Mouse (Mus musculus) heart, embryonic 12.5 days (tissue): ENCODE measurements around the gene Rps15. TPM values are rescaled to one million over a fixed set of nuclear protein-coding genes. Genes with fewer than 3 reads are reported as not detected.
A peak's percentile ranks its signal among the peaks of the same experiment; 100 is the strongest.

Experiments used
- ATAC-seq: fragments of 200-750 bp; cut with Nextera tagmentation; 2 replicates; pipeline ENCODE4 v1.8.0; 2017; ENCODE audit warnings: moderate TSS enrichment, moderate library complexity; ENCODE audit not compliant: insufficient number of reproducible peaks, low FRiP score
- H3K27ac ChIP-seq: fragments of 300-500 bp; sonication (generic); 2 replicates; pipeline ENCODE4 v1.5.1; 2016; ENCODE audit warnings: mild to moderate bottlenecking, moderate library complexity; ENCODE audit not compliant: poor library complexity, severe bottlenecking
- H3K27me3 ChIP-seq: fragments of 300-500 bp; sonication (generic); replicated peaks from 2 replicates; pipeline ENCODE4 v1.6.1; 2016; ENCODE audit warnings: mild to moderate bottlenecking, moderate library complexity
- H3K36me3 ChIP-seq: fragments of 300-500 bp; sonication (generic); 2 replicates; pipeline ENCODE4 v1.6.1; 2016; ENCODE audit warnings: mild to moderate bottlenecking, moderate library complexity
- H3K4me1 ChIP-seq: fragments of 300-500 bp; sonication (generic); replicated peaks from 2 replicates; pipeline ENCODE4 v1.6.1; 2016; ENCODE audit warnings: mild to moderate bottlenecking
- H3K4me2 ChIP-seq: fragments of 300-500 bp; sonication (generic); 2 replicates; pipeline ENCODE4 v1.6.1; 2016; ENCODE audit warnings: mild to moderate bottlenecking, moderate library complexity
- H3K4me3 ChIP-seq: fragments of 300-500 bp; sonication (generic); 2 replicates; pipeline ENCODE4 v1.5.1; 2016; ENCODE audit warnings: mild to moderate bottlenecking
- H3K9ac ChIP-seq: fragments of 300-500 bp; sonication (generic); 2 replicates; pipeline ENCODE4 v1.6.1; 2016; ENCODE audit warnings: mild to moderate bottlenecking, moderate library complexity
- H3K9me3 ChIP-seq: fragments of 300-500 bp; sonication (generic); replicated peaks from 2 replicates; pipeline ENCODE4 v1.6.1; 2016; ENCODE audit warnings: mild to moderate bottlenecking, moderate library complexity
- WGBS: fragments of 180-500 bp; shearing (Covaris S2); methylation state at CpG from one replicate; pipeline ENCODE4 v1.1.7; 2016; 5-methylcytosine and 5-hydroxymethylcytosine counted together
- polyA plus RNA-seq: library from polyadenylated mRNA; unstranded; fragments of >200 nt; fragmentation: Nextera tagmentation; extraction: Ambion mirVana; gene quantifications from 2 replicates; pipeline ENCODE4 v1.2.1, GENCODE M21; 2016

Rps15 gene
- polyA plus RNA-seq, 1 experiment from 2014 or later: 591 TPM

GRCm38 (mm10) chr10:80320340-80320760 is 28.1 kb downstream of the Rps15 start, which contains the start of gene 2310011J03Rik:
TSS of gene 2310011J03Rik (minus strand) at chr10:80320537.
- ATAC-seq: peak; percentile 46; the same call in 1 of the 2 replicates
- peaks cover 49% of the 10 kb centered on the region for H3K4me1 ChIP-seq
- peak within 1 kb of the TSS; percentile 89 for H3K9ac ChIP-seq

GRCm38 (mm10) chr10:80321014-80321669 is 28.9 kb downstream of the Rps15 start:
- peaks cover 44% of the 10 kb centered on the region for H3K27me3 ChIP-seq
- peaks cover 17% of the 10 kb centered on the region for H3K36me3 ChIP-seq
- 71% methylated on average over 6 of the region's 6 CpGs for WGBS
- H3K27ac ChIP-seq: no peak overlapping the region
- no peak overlapping the region for H3K4me3 ChIP-seq
- H3K4me2 ChIP-seq: no peak overlapping the region
- H3K9me3 ChIP-seq: no peaks in the 10 kb centered on the region
- no peak for ATAC-seq
- H3K4me1 ChIP-seq: peaks cover 41% of the 10 kb centered on the region
- H3K9ac ChIP-seq: no peak overlapping the region

More at GRCm38 (mm10) chr10:80320340-80320760, 28.1 kb downstream of the Rps15 start, which contains the start of gene 2310011J03Rik:
- Histone ChIP-seq H3K4me3 (peak within 1 kb of the TSS; percentile 87), H3K4me2 (peak within 1 kb of the TSS; percentile 90), H3K9me3 (no peaks in the 10 kb centered on the region), H3K27ac (peak within 1 kb of the TSS; percentile 63), H3K36me3 (peaks cover 17% of the 10 kb centered on the region), H3K27me3 (peaks cover 44% of the 10 kb centered on the region)
- WGBS: under 1% methylated on average over 34 of the region's 34 CpGs

GRCm38 (mm10) chr10:80321670-80322581 is 29.7 kb downstream of the Rps15 start:
- Histone ChIP-seq H3K4me1 (peaks cover 34% of the 10 kb centered on the region), H3K9ac (no peak overlapping the region)

GRCm38 (mm10) chr10:80322811-80323211 is 30.6 kb downstream of the Rps15 start:
- Histone ChIP-seq H3K4me1 (peaks cover 26% of the 10 kb centered on the region), H3K36me3 (peaks cover 11% of the 10 kb centered on the region), H3K4me3 (peak overlapping the region; percentile 65), H3K4me2 (peak overlapping the region; percentile 96), H3K9me3 (no peaks in the 10 kb centered on the region), H3K27ac (no peak overlapping the region), H3K9ac (peak overlapping the region; percentile 72), H3K27me3 (peaks cover 31% of the 10 kb centered on the region)
- 0 out of 2 replicates have a peak, but pooled peaks have one; percentile 9 for ATAC-seq
- 5% methylated on average over 28 of the region's 28 CpGs for WGBS

More at GRCm38 (mm10) chr10:80321670-80322581, 29.7 kb downstream of the Rps15 start:
- ATAC-seq: no peak
- Histone ChIP-seq H3K27me3 (peaks cover 37% of the 10 kb centered on the region), H3K36me3 (peaks cover 17% of the 10 kb centered on the region), H3K9me3 (no peaks in the 10 kb centered on the region), H3K4me2 (peak overlapping the region; percentile 96; the same call in 1 of the 2 replicates), H3K4me3 (no peak overlapping the region), H3K27ac (no peak overlapping the region)
- WGBS: 89% methylated on average over 21 of the region's 21 CpGs

GRCm38 (mm10) chr10:80323261-80324119 is 31.2 kb downstream of the Rps15 start:
- Histone ChIP-seq H3K4me2 (peak overlapping the region; percentile 96), H3K27me3 (peaks cover 31% of the 10 kb centered on the region), H3K4me3 (peak overlapping the region; percentile 65), H3K4me1 (peaks cover 26% of the 10 kb centered on the region), H3K9ac (peak overlapping the region; percentile 72), H3K36me3 (peaks cover 4% of the 10 kb centered on the region), H3K27ac (no peak overlapping the region), H3K9me3 (no peaks in the 10 kb centered on the region)
- peak; percentile 80 for ATAC-seq
- under 1% methylated on average over 46 of the region's 46 CpGs for WGBS

- peaks cover 24% of the 10 kb centered on the region for H3K4me1 ChIP-seq
- no peak overlapping the region; the same call in 1 of the 2 replicates for H3K9ac ChIP-seq
- H3K4me3 ChIP-seq: peak overlapping the region; percentile 65; the same call in 1 of the 2 replicates
- H3K4me2 ChIP-seq: peak overlapping the region; percentile 96
- no peaks in the 10 kb centered on the region for H3K36me3 ChIP-seq
- 77% methylated on average over 17 of the region's 17 CpGs for WGBS
- no peak for ATAC-seq
- peaks cover 31% of the 10 kb centered on the region for H3K27me3 ChIP-seq
- H3K27ac ChIP-seq: no peak overlapping the region
- no peaks in the 10 kb centered on the region for H3K9me3 ChIP-seq
These were observed 32.1 kb downstream of the Rps15 start for GRCm38 (mm10) chr10:80324120-80325037.

GRCm38 (mm10) chr10:80325045-80325444 is 32.8 kb downstream of the Rps15 start:
- no peaks in the 10 kb centered on the region for H3K36me3 ChIP-seq
- no peak for ATAC-seq
- no peak overlapping the region for H3K4me2 ChIP-seq
- peaks cover 31% of the 10 kb centered on the region for H3K27me3 ChIP-seq
- no peak overlapping the region for H3K27ac ChIP-seq
- no peaks in the 10 kb centered on the region for H3K9me3 ChIP-seq
- 81% methylated on average over 21 of the region's 21 CpGs for WGBS
- no peak overlapping the region for H3K4me3 ChIP-seq
- H3K9ac ChIP-seq: no peak overlapping the region
- H3K4me1 ChIP-seq: peaks cover 21% of the 10 kb centered on the region

- peaks cover 59% of the 10 kb centered on the region for H3K27me3 ChIP-seq
- 3% methylated on average over 36 of the region's 36 CpGs for WGBS
- peak within 1 kb of the TSS; percentile 85 for H3K4me2 ChIP-seq
- ATAC-seq: peak; percentile 96
- H3K4me1 ChIP-seq: peaks cover 15% of the 10 kb centered on the region
- H3K4me3 ChIP-seq: peak within 1 kb of the TSS; percentile 49
- no peaks in the 10 kb centered on the region for H3K9me3 ChIP-seq
- peak within 1 kb of the TSS; percentile 64 for H3K9ac ChIP-seq
- no peak within 1 kb of the TSS for H3K27ac ChIP-seq
- H3K36me3 ChIP-seq: no peaks in the 10 kb centered on the region
These were observed 37.2 kb downstream of the Rps15 start, which contains the start of the genes Pcsk4 and Reep6 for GRCm38 (mm10) chr10:80329273-80330081. TSS of gene Pcsk4 (minus strand) at chr10:80329498. TSS of gene Reep6 (plus strand) at chr10:80329953.

- H3K27me3 ChIP-seq: peaks cover 59% of the 10 kb centered on the region
These were observed 37.8 kb downstream of the Rps15 start for GRCm38 (mm10) chr10:80330084-80330483.

More at GRCm38 (mm10) chr10:80330084-80330483, 37.8 kb downstream of the Rps15 start:
- H3K4me1 ChIP-seq: peaks cover 15% of the 10 kb centered on the region
- no peaks in the 10 kb centered on the region for H3K36me3 ChIP-seq
- H3K4me3 ChIP-seq: peak overlapping the region; percentile 49
- ATAC-seq: no peak
- H3K9me3 ChIP-seq: no peaks in the 10 kb centered on the region
- peak overlapping the region; percentile 64 for H3K9ac ChIP-seq
- H3K27ac ChIP-seq: no peak overlapping the region
- 2% methylated on average over 41 of the region's 41 CpGs for WGBS
- H3K4me2 ChIP-seq: peak overlapping the region; percentile 85
